26 mouse cellular contexts compared by ENCODE assay signal in the genomic region with DNA sequence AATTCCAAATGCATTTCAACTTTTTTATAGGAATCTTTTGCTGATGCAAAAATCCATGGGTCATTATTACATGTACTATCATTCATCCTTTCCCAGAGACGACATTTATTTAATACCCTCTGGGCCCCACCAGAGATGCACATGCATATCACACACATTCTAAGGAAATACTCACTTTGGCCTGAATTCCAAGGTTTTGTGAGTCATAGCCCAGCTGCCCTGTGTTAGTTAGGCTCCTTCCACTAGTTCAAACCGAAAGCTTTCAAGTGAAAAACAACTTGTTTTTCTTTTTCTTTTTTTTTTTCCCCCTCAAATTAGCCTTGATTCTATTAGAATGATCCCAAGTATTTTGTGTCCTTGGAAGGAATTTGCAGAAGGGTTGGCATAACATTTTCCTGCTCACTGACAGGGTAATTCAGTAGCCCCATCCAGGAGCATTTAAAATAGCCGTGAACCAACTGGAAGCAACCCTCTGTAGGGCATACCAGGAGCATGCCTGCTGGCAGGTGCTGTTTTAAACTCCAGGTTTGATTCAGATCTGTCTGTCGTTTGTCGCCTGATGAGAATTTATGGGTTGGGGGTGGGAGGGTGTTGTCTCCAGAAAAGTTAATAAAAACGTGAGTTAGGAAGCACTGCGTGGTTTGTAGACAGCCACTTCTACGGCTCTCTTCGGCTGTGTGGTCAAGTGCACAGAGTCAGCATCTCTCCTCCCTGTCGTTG.
DNase-seq lines count a peak whose midpoint lies in the region; ATAC-seq and TF ChIP-seq lines count a peak whose summit lies in the region.
"Had no signal": no experiment of that assay in that cellular context is flagged by ENCODE, and none has a peak within 500 bp of the region (broad histone marks: within the 10 kb centered on the region; RNA-seq: fewer than 3 reads in every experiment).

No protein-coding gene starts in this region.

- no peaks in the 10 kb centered on the region for H3K4me1 ChIP-seq in kidney, embryonic 15.5 days
- no peaks in the 10 kb centered on the region for H3K4me1 ChIP-seq in lung, postnatal 0 days (ENCODE audit: insufficient read depth, low read depth, low read length)
- H3K4me1 ChIP-seq: embryonic facial prominence, embryonic 10.5 days had no signal

- H3K36me3 ChIP-seq in kidney, embryonic 15.5 days, result no peaks in the 10 kb centered on the region
- no peaks in the 10 kb centered on the region for H3K36me3 ChIP-seq in lung, postnatal 0 days (ENCODE audit: insufficient read depth, low read length)
- H3K36me3 ChIP-seq: embryonic facial prominence, embryonic 10.5 days; forebrain, embryonic 10.5 days; G1E; heart, embryonic 15.5 days; hindbrain, embryonic 10.5 days had no signal

- TF ChIP-seq EP300 in lung, postnatal 0 days (IDR thresholded peaks at IDR 0.05), result no peak

- H3K9me3 ChIP-seq in kidney, embryonic 15.5 days (replicated peaks), result no peaks in the 10 kb centered on the region
- H3K9me3 ChIP-seq in lung, postnatal 0 days (ENCODE audit: low read length), result no peaks in the 10 kb centered on the region
- H3K9me3 ChIP-seq: embryonic facial prominence, embryonic 10.5 days; forebrain, embryonic 10.5 days; heart, embryonic 15.5 days; hindbrain, embryonic 10.5 days had no signal

- H3K27ac ChIP-seq in gastrocnemius, adult 2 months, result peak overlapping the region; percentile 53
- H3K27ac ChIP-seq in layer of hippocampus, adult 2 months, result peak overlapping the region; percentile 14; the same call in 1 of the 2 replicates
- no peak overlapping the region for H3K27ac ChIP-seq in kidney, embryonic 15.5 days
- no peak overlapping the region for H3K27ac ChIP-seq in lung, postnatal 0 days (ENCODE audit: low read length)
- H3K27ac ChIP-seq: embryonic facial prominence, embryonic 10.5 days; forebrain, embryonic 10.5 days; heart, embryonic 15.5 days; hindbrain, embryonic 10.5 days; hindbrain, embryonic 14.5 days had no signal

- no peak for TF ChIP-seq CTCF in gastrocnemius, adult 2 months (IDR thresholded peaks at IDR 0.05)
- no peak for TF ChIP-seq CTCF in layer of hippocampus, adult 2 months (conservative IDR thresholded peaks at IDR 0.05)
- no peak for TF ChIP-seq CTCF in lung, postnatal 0 days (IDR thresholded peaks at IDR 0.05)

- no peaks in the 10 kb centered on the region for H3K27me3 ChIP-seq in kidney, embryonic 15.5 days
- no peaks in the 10 kb centered on the region for H3K27me3 ChIP-seq in lung, postnatal 0 days (replicated peaks; ENCODE audit: insufficient read depth, low read length)
- H3K27me3 ChIP-seq: heart, embryonic 15.5 days had no signal

- WGBS in kidney, embryonic 15.5 days, result 52% methylated on average over 10 of the region's 10 CpGs
- WGBS in lung, postnatal 0 days, result 69% methylated on average over 10 of the region's 10 CpGs

- no peak overlapping the region for H3K4me2 ChIP-seq in kidney, embryonic 15.5 days
- H3K4me2 ChIP-seq in lung, postnatal 0 days (replicated peaks; ENCODE audit: low read depth, low read length), result no peak overlapping the region
- H3K4me2 ChIP-seq: heart, embryonic 11.5 days; heart, embryonic 15.5 days; hindbrain, embryonic 14.5 days had no signal

- DNase-seq in gastrocnemius, adult 2 months, result no peak
- DNase-seq in gastrocnemius, adult 8-10 months (ENCODE audit: low spot score in 2 of 2), result no peak
- DNase-seq in layer of hippocampus, adult 2 months (ENCODE audit: low spot score in 2 of 2), result no peak
- DNase-seq in layer of hippocampus, postnatal 36 days, result no peak
- peak; percentile 10 for DNase-seq in NIH3T3 (ENCODE audit: low read depth)
- no peak for DNase-seq in lung, postnatal 0 days (ENCODE audit: low spot score)
- DNase-seq: adrenal gland, postnatal 25 days; B cell, adult 2 months; cerebellum, adult 2 months; cerebellum, postnatal 10 days; gastrocnemius, postnatal 10 days; heart, postnatal 14 days; kidney, adult 2 months had no signal

- H3K9ac ChIP-seq in kidney, embryonic 15.5 days, result no peak overlapping the region
- H3K9ac ChIP-seq in lung, postnatal 0 days (replicated peaks; ENCODE audit: low read depth), result no peak overlapping the region
- H3K9ac ChIP-seq: heart, embryonic 15.5 days; hindbrain, embryonic 14.5 days had no signal

- intact Hi-C loops in gastrocnemius, adult 2 months (cut with DNase I), result no loop called here

- H3K4me3 ChIP-seq in gastrocnemius, adult 2 months, result peak overlapping the region; percentile 36
- no peak overlapping the region for H3K4me3 ChIP-seq in layer of hippocampus, adult 2 months
- no peak overlapping the region for H3K4me3 ChIP-seq in kidney, embryonic 15.5 days (replicated peaks)
- no peak overlapping the region for H3K4me3 ChIP-seq in lung, postnatal 0 days (ENCODE audit: low read depth, low read length)
- H3K4me3 ChIP-seq: embryonic facial prominence, embryonic 10.5 days; forebrain, embryonic 10.5 days; heart, embryonic 15.5 days; hindbrain, embryonic 10.5 days had no signal

- no peak for ATAC-seq in kidney, embryonic 15.5 days (replicated peaks; ENCODE audit: low FRiP score)
- ATAC-seq in lung, postnatal 0 days, result no peak
- ATAC-seq: activated CD4-positive, CD25-positive, alpha-beta regulatory T cell, adult 4 months; CD4-positive, CD25-positive, alpha-beta regulatory T cell, adult 4 months; forebrain, embryonic 14.5 days; intestine, embryonic 16.5 days; Patski had no signal

Comparison
In these comparisons a context has a peak if more than half of its experiments do, and no peak if none do; other contexts are left out.
1. H3K27ac ChIP-seq: peak in gastrocnemius, adult 2 months (single experiment) and layer of hippocampus, adult 2 months (single experiment); none in kidney, embryonic 15.5 days (single experiment) and lung, postnatal 0 days (single experiment).